Mouse (Mus musculus): ENCODE data around the gene Kdm4b. TPM values are rescaled to one million over a fixed set of nuclear protein-coding genes. Genes with fewer than 3 reads are reported as not detected.
A peak's percentile ranks its signal among the peaks of the same experiment; 100 is the strongest.

The Kdm4b gene
- polyA plus RNA-seq, 1 experiment: 86.5 TPM

DNA sequence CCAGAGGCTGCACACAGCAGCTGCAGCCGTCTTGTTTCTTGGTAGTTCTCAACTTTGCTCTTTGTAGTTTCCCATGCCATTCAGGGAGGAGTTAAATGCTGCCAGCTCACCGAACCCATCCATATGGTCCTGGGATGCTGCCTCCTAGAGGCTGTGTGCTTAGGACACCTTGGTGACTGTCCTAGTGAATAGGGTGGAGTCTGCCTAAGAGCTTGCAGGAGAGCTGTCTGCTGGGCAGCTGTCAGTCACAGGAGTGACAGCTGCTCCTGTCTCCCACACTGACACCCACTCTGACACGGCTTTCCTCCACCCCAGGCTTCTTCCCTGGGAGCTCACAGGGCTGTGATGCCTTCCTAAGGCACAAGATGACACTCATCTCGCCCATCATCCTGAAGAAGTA lies 46.2 kb downstream of the Kdm4b start:
- TF ChIP-seq CTCF (IDR thresholded peaks at IDR 0.05; ENCODE audit: borderline replicate concordance, extremely low read depth, insufficient read depth, insufficient read length): peak; percentile 17; the same call in 1 of the 2 replicates
- no peak for TF ChIP-seq POLR2A (IDR thresholded peaks at IDR 0.05; ENCODE audit: borderline replicate concordance, extremely low read depth, insufficient read depth, insufficient read length, poor library complexity, severe bottlenecking)
- DNase-seq (ENCODE audit: low read depth): no peak

GRCm38 (mm10) chr17:56373136-56374034 lies 47.5 kb downstream of the Kdm4b start:
- TF ChIP-seq POLR2A (IDR thresholded peaks at IDR 0.05; ENCODE audit: borderline replicate concordance, extremely low read depth, insufficient read depth, insufficient read length, poor library complexity, severe bottlenecking) (no peak), CTCF (IDR thresholded peaks at IDR 0.05; ENCODE audit: borderline replicate concordance, extremely low read depth, insufficient read depth, insufficient read length) (no peak)
- peak; percentile 37 for DNase-seq (ENCODE audit: low read depth)

GRCm38 (mm10) chr17:56374851-56375250 lies 49.0 kb downstream of the Kdm4b start:
- TF ChIP-seq POLR2A (IDR thresholded peaks at IDR 0.05; ENCODE audit: borderline replicate concordance, extremely low read depth, insufficient read depth, insufficient read length, poor library complexity, severe bottlenecking) (no peak), CTCF (IDR thresholded peaks at IDR 0.05; ENCODE audit: borderline replicate concordance, extremely low read depth, insufficient read depth, insufficient read length) (no peak)
- DNase-seq (ENCODE audit: low read depth): no peak

GRCm38 (mm10) chr17:56379281-56379834 lies 53.5 kb downstream of the Kdm4b start:
- TF ChIP-seq POLR2A (IDR thresholded peaks at IDR 0.05; ENCODE audit: borderline replicate concordance, extremely low read depth, insufficient read depth, insufficient read length, poor library complexity, severe bottlenecking) (no peak), CTCF (IDR thresholded peaks at IDR 0.05; ENCODE audit: borderline replicate concordance, extremely low read depth, insufficient read depth, insufficient read length) (no peak)

DNA sequence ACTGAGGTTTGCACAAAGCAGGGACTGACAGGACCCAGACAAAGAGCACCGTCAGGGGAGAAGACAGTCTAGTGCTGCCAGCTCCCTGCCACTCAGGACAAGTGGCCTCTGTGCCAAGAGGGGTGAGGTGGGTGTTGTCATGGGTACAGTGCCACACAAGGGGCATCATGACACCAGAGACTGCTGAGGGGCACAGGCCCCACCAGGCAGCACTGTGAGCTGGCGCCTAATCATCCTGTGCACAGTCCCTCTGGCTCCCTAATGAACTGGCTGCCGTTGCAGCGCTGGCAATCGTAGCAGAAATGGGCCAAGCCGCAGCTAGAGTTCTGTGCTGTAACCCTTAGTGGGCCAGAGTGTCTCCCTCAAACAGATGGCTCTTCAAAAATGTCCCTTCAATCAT lies 54.4 kb downstream of the Kdm4b start:
- DNase-seq (ENCODE audit: low read depth): peak; percentile 84
- TF ChIP-seq POLR2A (IDR thresholded peaks at IDR 0.05; ENCODE audit: borderline replicate concordance, extremely low read depth, insufficient read depth, insufficient read length, poor library complexity, severe bottlenecking) (no peak), CTCF (IDR thresholded peaks at IDR 0.05; ENCODE audit: borderline replicate concordance, extremely low read depth, insufficient read depth, insufficient read length) (no peak)

More at GRCm38 (mm10) chr17:56379281-56379834, 53.5 kb downstream of the Kdm4b start:
- peak; percentile 32 for DNase-seq (ENCODE audit: low read depth)

DNA sequence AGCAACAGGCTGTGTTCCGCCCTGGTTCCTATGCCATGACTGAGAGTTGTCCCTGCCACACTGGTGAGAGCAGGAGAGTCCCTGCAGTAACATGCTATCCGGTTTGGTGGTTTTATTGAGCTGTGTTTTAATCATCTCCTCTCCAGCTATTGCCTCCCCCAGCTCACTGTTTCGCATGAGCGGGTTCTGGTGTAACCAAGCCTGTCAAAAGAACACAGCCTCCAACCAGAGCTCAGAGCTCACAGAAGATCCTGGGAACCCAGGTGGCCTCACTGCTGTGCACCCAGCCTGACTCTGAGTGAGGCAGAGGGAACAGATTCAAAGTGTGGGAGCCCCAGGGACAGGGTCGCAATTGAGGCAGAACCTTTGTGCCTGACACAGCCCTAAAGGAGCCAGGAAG lies 55.3 kb downstream of the Kdm4b start:
- TF ChIP-seq CTCF (IDR thresholded peaks at IDR 0.05; ENCODE audit: borderline replicate concordance, extremely low read depth, insufficient read depth, insufficient read length) (no peak), POLR2A (IDR thresholded peaks at IDR 0.05; ENCODE audit: borderline replicate concordance, extremely low read depth, insufficient read depth, insufficient read length, poor library complexity, severe bottlenecking) (no peak)

GRCm38 (mm10) chr17:56382997-56383396 lies 57.1 kb downstream of the Kdm4b start:
- no peak for TF ChIP-seq CTCF (IDR thresholded peaks at IDR 0.05; ENCODE audit: borderline replicate concordance, extremely low read depth, insufficient read depth, insufficient read length)
- no peak for DNase-seq (ENCODE audit: low read depth)

More for the DNA sequence above, 55.3 kb downstream of the Kdm4b start:
- DNase-seq (ENCODE audit: low read depth): no peak

DNA sequence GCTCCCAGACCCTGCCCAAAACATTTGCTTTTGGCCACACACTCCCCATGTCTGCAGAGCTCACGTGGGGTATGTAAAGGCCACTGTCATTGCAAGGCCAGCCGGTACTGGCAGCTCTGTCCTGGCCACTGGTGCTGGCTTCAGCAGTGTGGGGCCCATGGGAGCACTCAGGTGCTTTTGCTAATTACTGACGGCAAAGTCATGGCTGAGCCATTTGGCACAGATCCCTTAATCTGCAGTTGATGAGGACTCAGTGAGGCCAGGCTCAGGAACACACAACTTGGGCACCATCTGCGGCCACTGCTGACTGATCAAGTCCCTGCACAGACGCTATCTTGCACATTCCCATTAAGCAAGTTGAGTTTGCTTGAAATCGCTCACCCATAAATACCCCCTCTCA lies 59.0 kb downstream of the Kdm4b start:
- peak; percentile 54 for DNase-seq (ENCODE audit: low read depth)
- TF ChIP-seq POLR2A (IDR thresholded peaks at IDR 0.05; ENCODE audit: borderline replicate concordance, extremely low read depth, insufficient read depth, insufficient read length, poor library complexity, severe bottlenecking) (no peak), CTCF (IDR thresholded peaks at IDR 0.05; ENCODE audit: borderline replicate concordance, extremely low read depth, insufficient read depth, insufficient read length) (no peak)

DNA sequence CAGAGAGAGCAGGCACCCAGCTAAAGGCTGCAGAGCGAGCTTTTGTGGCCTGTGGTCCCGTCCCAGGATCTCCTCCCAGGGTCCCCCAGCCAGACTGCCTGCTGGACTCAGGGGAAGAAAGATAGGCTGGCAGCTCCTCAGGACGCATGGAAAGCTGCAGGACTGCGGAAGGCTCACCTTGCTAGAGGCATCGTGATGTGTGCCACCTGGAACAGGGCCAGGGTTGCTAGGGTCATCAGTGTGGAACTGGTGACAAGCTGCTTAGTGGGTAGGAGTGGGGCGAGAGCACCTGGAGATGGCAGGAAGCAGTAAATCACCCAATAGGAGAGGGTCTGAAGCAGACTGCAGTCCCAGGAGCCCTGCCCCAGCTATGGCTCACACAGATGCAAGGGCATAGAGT lies 61.8 kb downstream of the Kdm4b start:
- DNase-seq (ENCODE audit: low read depth): no peak
- TF ChIP-seq POLR2A (IDR thresholded peaks at IDR 0.05; ENCODE audit: borderline replicate concordance, extremely low read depth, insufficient read depth, insufficient read length, poor library complexity, severe bottlenecking) (no peak), CTCF (IDR thresholded peaks at IDR 0.05; ENCODE audit: borderline replicate concordance, extremely low read depth, insufficient read depth, insufficient read length) (no peak)

DNA sequence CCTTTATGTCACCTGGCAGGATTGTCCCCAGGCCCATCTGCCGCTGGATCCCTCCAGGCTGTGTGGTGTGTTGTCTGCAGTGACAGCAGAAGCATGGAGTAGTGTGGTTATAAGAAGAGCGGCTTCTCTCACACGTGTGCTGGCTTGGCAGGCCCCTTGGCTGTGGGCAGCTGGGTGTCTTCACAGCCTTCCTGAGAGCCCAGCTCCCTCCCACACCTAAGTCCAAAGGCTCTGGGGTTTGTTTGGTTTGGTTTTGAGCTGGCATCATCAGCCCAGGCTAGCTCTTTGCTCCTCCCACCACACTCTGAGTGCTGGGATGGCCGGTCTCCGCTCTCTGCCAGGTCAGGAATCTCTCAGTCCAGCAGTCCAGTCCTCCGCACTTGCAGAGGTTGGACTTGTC lies 67.4 kb downstream of the Kdm4b start:
- TF ChIP-seq POLR2A (IDR thresholded peaks at IDR 0.05; ENCODE audit: borderline replicate concordance, extremely low read depth, insufficient read depth, insufficient read length, poor library complexity, severe bottlenecking): no peak
- TF ChIP-seq CTCF (IDR thresholded peaks at IDR 0.05; ENCODE audit: borderline replicate concordance, extremely low read depth, insufficient read depth, insufficient read length): no peak

DNA sequence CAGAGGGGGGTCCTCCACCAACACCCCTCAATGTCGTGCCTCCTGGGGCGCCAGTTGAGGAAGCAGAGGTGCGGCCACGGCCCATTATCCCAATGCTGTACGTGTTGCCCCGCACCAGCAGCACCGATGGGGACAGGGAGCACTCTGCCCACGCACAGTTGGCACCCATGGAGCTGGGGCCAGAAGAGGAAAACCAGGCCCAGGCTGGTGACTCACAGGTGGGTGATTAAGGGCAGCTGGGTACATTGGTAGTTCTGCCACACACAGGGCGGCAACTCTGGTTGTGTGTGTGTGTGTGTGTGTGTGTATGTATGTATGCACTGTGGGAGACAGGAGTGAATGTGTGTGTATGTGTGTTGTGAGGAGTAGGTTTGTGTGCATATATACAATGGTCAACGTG lies 68.0 kb downstream of the Kdm4b start:
- TF ChIP-seq CTCF (IDR thresholded peaks at IDR 0.05; ENCODE audit: borderline replicate concordance, extremely low read depth, insufficient read depth, insufficient read length): no peak
- TF ChIP-seq POLR2A (IDR thresholded peaks at IDR 0.05; ENCODE audit: borderline replicate concordance, extremely low read depth, insufficient read depth, insufficient read length, poor library complexity, severe bottlenecking): no peak

More for the DNA sequence above, 67.4 kb downstream of the Kdm4b start:
- no peak for DNase-seq (ENCODE audit: low read depth)

DNA sequence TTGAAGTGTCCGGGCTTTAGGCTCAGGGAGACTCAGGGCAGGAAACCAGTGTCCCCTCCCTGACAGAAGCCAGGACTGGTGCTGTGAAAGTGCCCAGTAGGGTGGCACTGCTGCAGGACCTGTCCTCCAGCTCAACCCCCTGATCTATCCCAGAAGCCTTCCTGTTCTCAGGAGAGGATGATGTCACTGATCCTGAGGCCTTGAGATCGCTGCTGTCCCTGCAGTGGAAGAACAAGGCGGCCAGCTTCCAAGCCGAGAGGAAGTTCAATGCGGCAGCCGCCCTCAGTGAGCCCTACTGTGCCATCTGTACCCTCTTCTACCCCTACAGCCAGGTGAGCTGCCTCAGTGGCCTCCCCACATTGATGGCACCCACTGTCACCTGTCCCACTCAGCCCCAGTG lies 70.2 kb downstream of the Kdm4b start:
- TF ChIP-seq CTCF (IDR thresholded peaks at IDR 0.05; ENCODE audit: borderline replicate concordance, extremely low read depth, insufficient read depth, insufficient read length) (no peak), POLR2A (IDR thresholded peaks at IDR 0.05; ENCODE audit: borderline replicate concordance, extremely low read depth, insufficient read depth, insufficient read length, poor library complexity, severe bottlenecking) (no peak)
- DNase-seq (ENCODE audit: low read depth): no peak

More for the DNA sequence above, 68.0 kb downstream of the Kdm4b start:
- no peak for DNase-seq (ENCODE audit: low read depth)

Measured in brain, embryonic 14.5 days (tissue).